Mouse (Mus musculus) liver, embryonic 14.5 days (tissue): ENCODE data around the gene Gipc2. TPM values are rescaled to one million over a fixed set of nuclear protein-coding genes. Genes with fewer than 3 reads are reported as not detected.

Source experiments
- ATAC-seq: fragments of 200-750 bp; cut with Nextera tagmentation; 2 replicates; pipeline ENCODE4 v1.8.0; 2017; ENCODE audit warnings: moderate number of reproducible peaks, mild to moderate bottlenecking, moderate library complexity; ENCODE audit not compliant: insufficient read depth
- DNase-seq, 3 experiments: peaks; one replicate each; pipeline ENCODE4 v3.0.0-alpha.2; 2012 to 2013; ENCODE audit warnings: low read depth in 3 of 3, low spot score in 3 of 3
- H3K27ac ChIP-seq: fragments of 300-500 bp; sonication (generic); 2 replicates; pipeline ENCODE4 v1.5.1; 2014; ENCODE audit warnings: moderate library complexity, mild to moderate bottlenecking, control low read depth, inconsistent platforms
- H3K27me3 ChIP-seq: fragments of 300-500 bp; sonication (generic); 2 replicates; pipeline ENCODE4 v1.6.1; 2014; ENCODE audit warnings: mild to moderate bottlenecking, low read length, moderate library complexity; ENCODE audit not compliant: control insufficient read depth, insufficient read depth
- H3K36me3 ChIP-seq: fragments of 300-500 bp; sonication (generic); replicated peaks from 2 replicates; pipeline ENCODE4 v1.6.1; 2014; ENCODE audit warnings: low read depth; ENCODE audit not compliant: control insufficient read depth, insufficient read depth
- H3K4me1 ChIP-seq, 2 experiments: fragments of 200-500 bp in 1 of 2; fragments of 300-500 bp in 1 of 2; sonication (generic) in 1 of 2; replicated peaks; 2 replicates each; pipeline ENCODE4 v1.6.1; 2012 to 2014; ENCODE audit warnings: antibody characterized with exemption in 1 of 2, inconsistent platforms in 1 of 2, low read length in 1 of 2; ENCODE audit not compliant: control insufficient read depth in 2 of 2, insufficient read depth in 2 of 2
- H3K4me2 ChIP-seq: fragments of 300-500 bp; sonication (generic); 2 replicates; pipeline ENCODE4 v1.6.1; 2014; ENCODE audit warnings: low read depth, mild to moderate bottlenecking, control low read depth, moderate library complexity
- H3K4me3 ChIP-seq, 2 experiments: fragments of 200-500 bp in 1 of 2; fragments of 300-500 bp in 1 of 2; sonication (generic) in 1 of 2; 2 replicates each; pipeline ENCODE4 v1.5.1; 2012 to 2014; ENCODE audit warnings: low read depth in 2 of 2, low read length in 2 of 2, mild to moderate bottlenecking in 2 of 2, control low read depth in 1 of 2, inconsistent platforms in 1 of 2, moderate library complexity in 1 of 2; ENCODE audit not compliant: insufficient read depth in 1 of 2
- H3K9ac ChIP-seq: fragments of 300-500 bp; sonication (generic); replicated peaks from 2 replicates; pipeline ENCODE4 v1.6.1; 2014; ENCODE audit warnings: mild to moderate bottlenecking, control low read depth, moderate library complexity
- H3K9me3 ChIP-seq: fragments of 300-500 bp; sonication (generic); 2 replicates; pipeline ENCODE4 v1.6.1; 2016; ENCODE audit warnings: low read length, mixed read lengths; ENCODE audit not compliant: control insufficient read depth
- CTCF ChIP-seq: IDR thresholded peaks from 2 replicates; pipeline ENCODE4 v1.5.1; 2016; ENCODE audit warnings: antibody characterized with exemption, low read depth, control low read depth
- EP300 ChIP-seq: IDR thresholded peaks from 2 replicates; pipeline ENCODE4 v1.6.1; 2016; ENCODE audit warnings: antibody characterized with exemption, low read depth
- WGBS: fragments of 180-500 bp; shearing (Covaris S2); extraction: QIAGEN DNeasy Blood & Tissue Kit; methylation state at CpG from one replicate; pipeline ENCODE4 v1.1.7; 2014; ENCODE audit not compliant: insufficient replicate concordance; 5-methylcytosine and 5-hydroxymethylcytosine counted together
- polyA plus RNA-seq, 2 experiments: library from polyadenylated mRNA; depleted of rRNA in 1 of 2; stranded (reverse) in 1 of 2; unstranded in 1 of 2; fragments of >200 nt; fragmentation: Nextera tagmentation in 1 of 2; extraction: Ambion mirVana in 1 of 2; gene quantifications; 2 replicates each; pipeline versions ENCODE4 v1.2.1 to v1.2.3; 2012 to 2014

Gipc2 gene
- polyA plus RNA-seq, 2 experiments, result 7.7 to 16.9 TPM

DNA sequence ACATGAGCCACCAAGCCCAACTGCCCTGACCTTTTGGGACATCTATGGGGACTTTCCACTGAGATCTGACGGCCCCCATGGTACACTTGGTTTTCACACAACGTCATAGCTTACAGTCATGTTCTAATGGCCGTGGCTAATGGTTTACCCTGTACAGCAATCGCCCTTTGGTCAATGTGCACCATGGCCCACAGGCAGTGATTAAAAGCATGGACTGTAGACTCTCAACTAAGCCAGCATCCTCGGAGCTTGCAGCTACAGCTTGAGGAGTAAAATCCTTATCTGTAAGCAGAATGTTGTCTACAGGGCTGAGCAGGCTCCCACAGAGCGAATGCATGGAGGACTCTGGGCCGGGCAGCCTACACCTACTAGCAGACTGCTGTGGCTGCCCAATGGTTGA lies 52.5 kb downstream of the Gipc2 start:
- H3K36me3 ChIP-seq, result no peaks in the 10 kb centered on the region
- no peaks in the 10 kb centered on the region; the same call in 1 of the 2 replicates for H3K27me3 ChIP-seq
- H3K4me2 ChIP-seq, result peak overlapping the region; percentile 1; the same call in 1 of the 2 replicates
- WGBS, result 59% methylated on average over 7 of the region's 7 CpGs
- H3K27ac ChIP-seq, result peak overlapping the region; percentile 67
- ATAC-seq, result peak; percentile 21
- no peak for DNase-seq
- no peak for TF ChIP-seq CTCF
- no peak for TF ChIP-seq EP300
- no peak overlapping the region for H3K4me3 ChIP-seq
- no peaks in the 10 kb centered on the region for H3K9me3 ChIP-seq
- peaks cover 27 to 35% of the 10 kb centered on the region in 2 experiments for H3K4me1 ChIP-seq
- no peak overlapping the region; the same call in 1 of the 2 replicates for H3K9ac ChIP-seq

DNA sequence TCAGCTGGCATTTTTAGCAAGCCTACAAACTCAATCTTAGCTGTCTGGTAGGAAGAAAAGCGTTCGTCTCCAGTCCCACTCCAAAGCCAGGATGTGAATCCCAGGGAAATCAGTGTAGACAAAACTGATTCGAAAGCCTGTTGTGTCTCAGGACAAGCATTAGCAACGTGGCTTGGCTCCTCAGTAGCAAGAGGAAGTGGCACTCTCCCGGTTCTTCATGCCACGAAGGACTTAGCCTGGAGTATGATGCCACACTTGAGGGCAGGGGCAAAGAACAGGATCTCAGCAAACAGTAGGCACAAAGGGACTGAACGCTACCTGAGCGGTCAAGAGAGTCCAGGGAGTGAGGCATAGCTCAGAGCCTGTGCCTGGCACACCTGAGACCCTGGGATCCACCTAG lies 53.4 kb downstream of the Gipc2 start:
- H3K9ac ChIP-seq, result no peak overlapping the region
- H3K4me3 ChIP-seq, result no peak overlapping the region
- H3K36me3 ChIP-seq, result no peaks in the 10 kb centered on the region
- H3K4me2 ChIP-seq, result no peak overlapping the region
- no peak overlapping the region for H3K27ac ChIP-seq
- peaks cover 27 to 35% of the 10 kb centered on the region in 2 experiments for H3K4me1 ChIP-seq
- DNase-seq, result no peak
- 65% methylated on average over 8 of the region's 8 CpGs for WGBS
- TF ChIP-seq CTCF, result no peak
- no peak for TF ChIP-seq EP300
- H3K27me3 ChIP-seq, result peaks cover 6% of the 10 kb centered on the region
- no peak for ATAC-seq
- H3K9me3 ChIP-seq, result no peaks in the 10 kb centered on the region

DNA sequence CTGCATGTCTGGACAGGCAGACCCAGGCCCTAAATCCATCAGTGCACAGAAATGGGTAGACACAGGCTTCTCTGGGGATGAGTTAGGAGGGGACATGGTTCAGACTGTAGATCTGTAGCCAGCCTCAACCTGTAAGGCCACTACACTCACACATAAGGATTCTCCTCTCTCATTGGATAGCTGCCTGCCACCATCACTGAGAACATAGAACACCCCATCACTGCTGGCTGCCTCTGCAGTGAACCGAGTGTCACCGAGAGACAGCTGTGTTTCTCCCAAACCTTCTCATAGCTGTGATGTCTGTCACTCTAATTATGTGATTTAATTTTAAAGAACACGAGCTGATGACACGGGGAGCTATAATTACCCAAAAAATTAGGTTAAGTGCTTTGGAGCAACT lies 54.5 kb downstream of the Gipc2 start:
- H3K9ac ChIP-seq, result no peak overlapping the region
- no peak overlapping the region for H3K4me3 ChIP-seq
- H3K27ac ChIP-seq, result no peak overlapping the region
- peaks cover 15% of the 10 kb centered on the region for H3K27me3 ChIP-seq
- TF ChIP-seq EP300 (no peak), CTCF (no peak)
- WGBS, result 66% methylated on average over 4 of the region's 4 CpGs
- DNase-seq (no peak), ATAC-seq (no peak)
- H3K36me3 ChIP-seq, result no peaks in the 10 kb centered on the region
- peaks cover 27 to 38% of the 10 kb centered on the region in 2 experiments for H3K4me1 ChIP-seq
- H3K9me3 ChIP-seq, result no peaks in the 10 kb centered on the region
- H3K4me2 ChIP-seq, result no peak overlapping the region; the same call in 1 of the 2 replicates

DNA sequence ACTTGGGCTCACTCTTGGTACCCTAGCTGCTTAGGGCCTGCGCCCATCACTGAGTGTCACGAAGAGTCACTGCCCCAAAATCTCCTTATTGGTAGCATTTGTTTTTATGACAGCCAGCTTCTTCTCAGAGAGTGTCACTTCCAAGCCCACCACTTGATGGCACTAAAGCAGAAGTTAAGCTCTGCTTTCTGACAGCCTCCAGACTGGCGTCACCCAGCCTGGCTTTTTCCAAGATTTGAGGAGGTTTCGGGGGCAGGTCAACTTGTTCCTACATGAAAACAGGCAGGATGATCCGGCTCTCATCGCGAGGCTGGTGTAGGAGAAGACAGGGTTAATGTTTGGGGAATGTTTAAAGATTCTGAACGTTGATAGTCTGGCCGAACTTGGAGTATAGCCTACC lies 54.9 kb downstream of the Gipc2 start:
- H3K27ac ChIP-seq, result no peak overlapping the region
- peak; percentile 47 to 55 (median 53) for DNase-seq
- H3K4me1 ChIP-seq, result peaks cover 25 to 37% of the 10 kb centered on the region in 2 experiments
- H3K4me3 ChIP-seq, result no peak overlapping the region
- no peak overlapping the region; the same call in 1 of the 2 replicates for H3K4me2 ChIP-seq
- 15% methylated on average over 9 of the region's 9 CpGs for WGBS
- TF ChIP-seq CTCF (peak; percentile 87), EP300 (no peak)
- H3K36me3 ChIP-seq, result no peaks in the 10 kb centered on the region
- H3K9me3 ChIP-seq, result no peaks in the 10 kb centered on the region
- no peak overlapping the region for H3K9ac ChIP-seq
- H3K27me3 ChIP-seq, result peaks cover 19% of the 10 kb centered on the region
- ATAC-seq, result no peak

DNA sequence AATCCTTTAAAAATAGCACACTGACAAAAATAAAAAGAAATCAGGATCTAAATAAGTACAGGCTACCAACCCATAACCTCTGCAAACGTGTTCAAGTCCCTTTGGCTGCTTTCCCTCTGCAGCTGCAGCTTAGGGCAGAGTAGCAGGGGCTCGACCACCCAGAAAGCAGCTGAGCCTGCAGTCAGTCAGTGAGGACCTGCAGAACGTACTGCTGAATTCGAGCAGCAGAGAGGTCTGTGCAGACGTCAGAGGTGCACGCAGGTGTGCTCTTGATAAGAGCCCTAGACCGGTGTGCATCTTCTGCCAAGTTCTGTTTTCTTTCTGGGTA lies 56.8 kb downstream of the Gipc2 start:
- Histone ChIP-seq H3K9me3 (no peaks in the 10 kb centered on the region), H3K36me3 (no peaks in the 10 kb centered on the region), H3K4me3 (no peak overlapping the region), H3K4me2 (no peak overlapping the region), H3K27ac (no peak overlapping the region), H3K4me1 (peaks cover 10 to 22% of the 10 kb centered on the region in 2 experiments), H3K27me3 (peaks cover 29% of the 10 kb centered on the region), H3K9ac (no peak overlapping the region)
- DNase-seq, result no peak
- WGBS, result 44% methylated on average over 7 of the region's 7 CpGs
- TF ChIP-seq CTCF (no peak), EP300 (no peak)
- no peak for ATAC-seq
